Mouse (Mus musculus) heart, adult 10 weeks (tissue): ENCODE measurements around the gene Pde3a. TPM values are rescaled to one million over a fixed set of nuclear protein-coding genes. Genes with fewer than 3 reads are reported as not detected.

Experiments
- polyA plus RNA-seq: library from polyadenylated mRNA; stranded (reverse); fragments of 350-450 nt; fragmentation: Illumina TruSeq; extraction: RNeasy Lipid Tissue Mini Kit (QIAGEN cat#74804); gene quantifications from one replicate; pipeline ENCODE4 v1.2.3, GENCODE M21; 2014; ENCODE audit warnings: low read depth, low replicate concordance

The Pde3a gene
- polyA plus RNA-seq, result 26.2 TPM

DNA sequence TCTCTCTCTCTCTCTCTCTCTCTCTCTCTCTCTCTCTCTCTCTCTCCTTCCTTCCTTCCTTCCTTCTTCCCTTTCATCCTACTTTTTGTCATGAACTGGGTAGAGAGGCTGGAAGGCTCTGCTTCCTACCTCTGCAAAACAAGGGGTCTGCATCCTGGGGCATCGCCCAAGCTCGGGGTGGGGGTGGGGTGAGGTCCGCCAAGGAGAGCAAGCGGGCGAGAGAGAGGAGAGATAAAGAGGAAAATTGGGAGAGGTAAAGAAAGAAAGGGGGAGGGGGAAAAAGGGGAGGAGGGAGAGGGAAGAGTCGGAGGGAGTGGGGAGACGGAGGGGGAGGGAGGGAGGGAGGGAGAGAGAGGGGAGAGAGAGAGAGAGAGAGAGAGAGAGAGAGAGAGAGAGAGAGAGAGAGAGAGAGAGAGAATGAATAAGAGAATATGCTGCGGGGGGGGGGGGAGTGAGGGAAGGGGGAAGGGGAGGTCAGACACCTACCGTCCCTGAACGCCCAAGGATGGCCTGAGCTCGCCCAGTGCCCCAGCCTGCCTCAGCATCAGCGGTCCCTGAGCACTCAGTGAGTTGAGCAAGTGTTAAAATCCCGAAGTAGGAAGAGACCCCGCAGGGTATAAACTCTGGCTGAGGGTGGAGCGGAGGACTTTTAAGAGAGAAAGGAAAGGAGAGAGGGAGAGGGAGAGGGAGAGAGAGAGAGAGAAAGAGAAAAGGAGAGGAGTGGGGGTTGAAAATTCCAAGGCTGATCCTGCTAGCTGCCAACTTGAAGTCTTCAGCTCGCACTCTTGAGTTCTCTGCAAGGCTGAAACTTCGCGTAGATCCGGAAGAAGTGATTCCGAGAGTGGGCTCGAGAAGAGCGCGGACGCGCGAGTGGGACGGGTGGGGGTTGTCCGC lies at the start of gene Pde3a:
Pde3a (plus strand) TSS at position 579 of the 894 bp plus-strand sequence.

GRCm38 (mm10) chr6:141523747-141524640 lies 274.9 kb downstream of the Pde3a start, which contains the start of gene Slco1c1:
Gene Slco1c1 (plus strand): TSS chr6:141524368.

